17 mouse cellular contexts compared by ENCODE assay signal in genomic region chr17:7654064-7654564, GRCm38 (mm10).
DNase-seq lines count a peak whose midpoint lies in the region; ATAC-seq and TF ChIP-seq lines count a peak whose summit lies in the region.
"Had no signal": no experiment of that assay in that cellular context is flagged by ENCODE, and none has a peak within 500 bp of the region (broad histone marks: within the 10 kb centered on the region; RNA-seq: fewer than 3 reads in every experiment).

No protein-coding gene starts in this region.

- intact Hi-C loops in heart, postnatal 14 days (cut with DNase I), result no loop called here

- 42% methylated on average over 7 of the region's 7 CpGs for WGBS in intestine, embryonic 15.5 days
- WGBS in intestine, postnatal 0 days, result 54% methylated on average over 7 of the region's 7 CpGs

- TF ChIP-seq CTCF in intestine, postnatal 0 days (IDR thresholded peaks at IDR 0.05; ENCODE audit: low read depth), result no peak

- H3K4me1 ChIP-seq in intestine, embryonic 15.5 days (replicated peaks), result 0 out of 2 replicates have a peak, but pooled peaks cover 3% of the 10 kb centered on the region
- H3K4me1 ChIP-seq in intestine, postnatal 0 days (replicated peaks; ENCODE audit: control insufficient read depth, insufficient read depth, low read length), result no peaks in the 10 kb centered on the region
- H3K4me1 ChIP-seq: neural tube, embryonic 12.5 days had no signal

- H3K27me3 ChIP-seq in intestine, embryonic 15.5 days (replicated peaks), result no peaks in the 10 kb centered on the region
- no peaks in the 10 kb centered on the region for H3K27me3 ChIP-seq in intestine, postnatal 0 days (replicated peaks; ENCODE audit: control insufficient read depth, insufficient read depth, low read length)
- H3K27me3 ChIP-seq: limb, embryonic 13.5 days; neural tube, embryonic 12.5 days had no signal

- H3K4me3 ChIP-seq in intestine, embryonic 15.5 days (replicated peaks), result no peak overlapping the region
- H3K4me3 ChIP-seq in intestine, postnatal 0 days (ENCODE audit: low read depth, low read length), result no peak overlapping the region
- H3K4me3 ChIP-seq: erythroblast, embryonic 14.5 days; limb, embryonic 13.5 days; neural tube, embryonic 12.5 days had no signal

- H3K36me3 ChIP-seq in intestine, embryonic 15.5 days, result no peaks in the 10 kb centered on the region
- no peaks in the 10 kb centered on the region for H3K36me3 ChIP-seq in intestine, postnatal 0 days (ENCODE audit: control insufficient read depth, insufficient read depth)
- H3K36me3 ChIP-seq: G1E; limb, embryonic 13.5 days; neural tube, embryonic 12.5 days had no signal

- no peak overlapping the region for H3K4me2 ChIP-seq in intestine, embryonic 15.5 days (replicated peaks)
- no peak overlapping the region for H3K4me2 ChIP-seq in intestine, postnatal 0 days (replicated peaks; ENCODE audit: low read depth)
- H3K4me2 ChIP-seq: limb, embryonic 13.5 days; neural tube, embryonic 12.5 days had no signal

- ATAC-seq in intestine, embryonic 15.5 days, result peak; percentile 76
- ATAC-seq in intestine, postnatal 0 days, result no peak

- no peak overlapping the region for H3K9ac ChIP-seq in intestine, embryonic 15.5 days
- H3K9ac ChIP-seq in intestine, postnatal 0 days (ENCODE audit: low read depth, low read length), result no peak overlapping the region
- H3K9ac ChIP-seq: limb, embryonic 13.5 days; neural tube, embryonic 12.5 days had no signal

- H3K9me3 ChIP-seq in intestine, embryonic 15.5 days, result no peaks in the 10 kb centered on the region
- H3K9me3 ChIP-seq in intestine, postnatal 0 days (ENCODE audit: control insufficient read depth), result no peaks in the 10 kb centered on the region
- H3K9me3 ChIP-seq: limb, embryonic 13.5 days; neural tube, embryonic 12.5 days had no signal

- peak overlapping the region; percentile 27; the same call in 1 of the 2 replicates for H3K27ac ChIP-seq in intestine, embryonic 15.5 days
- H3K27ac ChIP-seq in intestine, postnatal 0 days (ENCODE audit: low read depth, low read length), result no peak overlapping the region
- H3K27ac ChIP-seq: limb, embryonic 13.5 days; macrophage; neural tube, embryonic 12.5 days had no signal

- DNase-seq in heart, adult 8-10 months (ENCODE audit: low spot score), result peak; percentile 56
- DNase-seq in heart, postnatal 14 days, result peak; percentile 26 to 49
- peak; percentile 34 for DNase-seq in lung, postnatal 25 days (ENCODE audit: low spot score)
- DNase-seq in right cerebral cortex, adult 18-20 months, result no peak
- no peak for DNase-seq in gastrocnemius, postnatal 25 days
- no peak for DNase-seq in frontal cortex, postnatal 10 days (ENCODE audit: low spot score in 2 of 2)
- DNase-seq: B cell, adult 2 months; midbrain, embryonic 14.5 days; spleen, adult 18-20 months; thymus, adult 2 months had no signal

Comparison
In these comparisons a context has a peak if more than half of its experiments do, and no peak if none do; other contexts are left out.
1. DNase-seq: peak in heart, adult 8-10 months (single experiment), heart, postnatal 14 days (2 of 2) and lung, postnatal 25 days (single experiment); none in right cerebral cortex, adult 18-20 months (single experiment), gastrocnemius, postnatal 25 days (single experiment) and frontal cortex, postnatal 10 days (0 of 2).